Mouse (Mus musculus) hindbrain, postnatal 0 days (tissue): ENCODE data around the gene Slc46a3. TPM values are rescaled to one million over a fixed set of nuclear protein-coding genes. Genes with fewer than 3 reads are reported as not detected.

ENCODE experiments used
- ATAC-seq: fragments of 200-750 bp; cut with Nextera tagmentation; 2 replicates; pipeline ENCODE4 v1.8.0; 2017; ENCODE audit warnings: mild to moderate bottlenecking, moderate TSS enrichment, moderate library complexity
- DNase-seq: peaks from one replicate; pipeline ENCODE4 v3.0.0-alpha.2; 2015; ENCODE audit warnings: low spot score
- H3K27ac ChIP-seq: fragments of 300-500 bp; sonication (generic); 2 replicates; pipeline ENCODE4 v1.5.1; 2014; ENCODE audit warnings: mild to moderate bottlenecking
- H3K27me3 ChIP-seq: fragments of 300-500 bp; sonication (generic); 2 replicates; pipeline ENCODE4 v1.6.1; 2014; ENCODE audit warnings: low read length, mixed read lengths; ENCODE audit not compliant: insufficient read depth
- H3K36me3 ChIP-seq: fragments of 300-500 bp; sonication (generic); 2 replicates; pipeline ENCODE4 v1.6.1; 2014; ENCODE audit warnings: low read length, mixed read lengths; ENCODE audit not compliant: insufficient read depth
- H3K4me1 ChIP-seq: fragments of 300-500 bp; sonication (generic); 2 replicates; pipeline ENCODE4 v1.6.1; 2014; ENCODE audit warnings: antibody characterized with exemption, low read length, mixed read lengths; ENCODE audit not compliant: insufficient read depth
- H3K4me2 ChIP-seq: fragments of 300-500 bp; sonication (generic); 2 replicates; pipeline ENCODE4 v1.6.1; 2014; ENCODE audit warnings: low read depth, mild to moderate bottlenecking, low read length, moderate library complexity, mixed read lengths
- H3K4me3 ChIP-seq: fragments of 300-500 bp; sonication (generic); 2 replicates; pipeline ENCODE4 v1.5.1; 2014; ENCODE audit warnings: low read length
- H3K9ac ChIP-seq: fragments of 300-500 bp; sonication (generic); replicated peaks from 2 replicates; pipeline ENCODE4 v1.6.1; 2014; ENCODE audit warnings: mild to moderate bottlenecking, low read length, moderate library complexity, mixed read lengths
- H3K9me3 ChIP-seq: fragments of 300-500 bp; sonication (generic); 2 replicates; pipeline ENCODE4 v1.6.1; 2016; ENCODE audit warnings: low read length, mixed read lengths
- CTCF ChIP-seq: IDR thresholded peaks from 2 replicates; pipeline ENCODE4 v1.5.1; 2016; ENCODE audit warnings: antibody characterized with exemption, control low read depth, low read depth
- WGBS: fragments of 180-500 bp; shearing (Covaris S2); extraction: QIAGEN DNeasy Blood & Tissue Kit; methylation state at CpG from one replicate; pipeline ENCODE4 v1.1.7; 2014; 5-methylcytosine and 5-hydroxymethylcytosine counted together
- polyA plus RNA-seq: library from polyadenylated mRNA; unstranded; fragments of >200 nt; fragmentation: Nextera tagmentation; extraction: Ambion mirVana; gene quantifications from 2 replicates; pipeline ENCODE4 v1.2.1, GENCODE M21; 2015
- total RNA-seq: library from RNA; depleted of rRNA; stranded (reverse); fragments of >200 nt; gene quantifications from 2 replicates; pipeline ENCODE4 v1.2.3, GENCODE M21; 2014

The Slc46a3 gene
- total and polyA plus RNA-seq, 2 experiments from 2014 or later = 6.1 to 6.2 TPM

DNA sequence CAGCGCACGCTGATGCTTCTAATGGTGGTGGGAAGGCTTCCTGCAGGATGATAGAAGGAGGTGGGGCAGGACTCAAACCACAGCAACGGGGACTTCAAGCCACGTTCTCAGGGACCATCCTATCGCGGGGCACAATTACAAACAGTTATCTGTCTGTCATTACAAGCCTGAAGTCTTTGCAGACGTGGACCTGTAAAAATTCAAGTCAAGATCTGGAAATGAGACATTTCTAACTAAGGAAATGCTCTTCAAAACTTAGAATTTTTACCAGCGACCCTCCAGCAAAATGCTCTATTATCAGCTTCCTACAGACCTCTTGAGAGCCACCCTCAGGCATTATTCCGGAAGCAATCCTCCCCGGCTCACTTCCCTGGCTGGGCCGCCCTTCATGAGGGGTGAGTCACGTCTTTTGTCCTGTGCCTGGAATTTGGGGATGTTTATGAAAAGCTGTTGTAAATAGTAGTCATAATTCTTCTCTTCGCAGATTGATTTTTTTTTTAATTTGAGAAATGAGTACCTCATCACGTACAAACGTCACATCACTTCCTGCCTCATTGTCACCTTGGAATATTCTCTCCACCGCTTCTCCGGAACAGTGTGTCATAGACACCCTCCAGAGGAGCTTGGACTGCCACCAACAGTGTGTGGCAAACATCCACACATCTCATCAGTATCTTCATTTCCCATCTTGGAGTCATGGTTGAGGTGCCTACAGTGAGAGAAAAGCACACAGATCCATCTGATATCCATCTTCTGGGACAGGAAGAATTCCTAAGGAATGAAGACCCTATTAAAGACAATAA, 23.6 kb upstream of the Slc46a3 start:
- no peak for DNase-seq
- Histone ChIP-seq H3K4me1 (no peaks in the 10 kb centered on the region), H3K27ac (no peak overlapping the region), H3K4me2 (no peak overlapping the region), H3K9ac (no peak overlapping the region), H3K27me3 (no peaks in the 10 kb centered on the region), H3K4me3 (no peak overlapping the region), H3K9me3 (no peaks in the 10 kb centered on the region), H3K36me3 (no peaks in the 10 kb centered on the region)
- no peak for TF ChIP-seq CTCF
- no peak for ATAC-seq
- 81% methylated on average over 17 of the region's 17 CpGs for WGBS

DNA sequence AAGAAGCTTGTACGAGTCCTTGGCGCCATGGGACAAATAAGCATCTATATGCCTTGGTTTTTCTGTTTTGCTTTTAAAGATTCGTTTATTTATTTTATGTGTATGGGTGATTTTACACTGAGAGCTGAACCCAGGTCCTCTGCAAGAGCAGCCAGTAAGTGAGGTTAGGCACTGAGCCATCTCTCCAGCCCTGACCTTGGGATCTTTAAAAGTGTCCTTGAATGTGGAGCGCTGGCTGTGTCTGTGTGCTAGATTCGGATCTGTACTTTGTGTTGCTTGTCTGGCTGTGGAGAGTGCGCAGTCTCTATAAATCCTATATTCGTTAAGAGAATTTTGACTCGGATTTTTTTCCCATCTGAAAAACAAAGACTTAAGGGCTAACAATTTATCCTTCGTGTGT, 21.6 kb upstream of the Slc46a3 start:
- no peak for TF ChIP-seq CTCF
- no peak for DNase-seq
- no peak overlapping the region for H3K9ac ChIP-seq
- no peaks in the 10 kb centered on the region for H3K4me1 ChIP-seq
- no peak overlapping the region for H3K27ac ChIP-seq
- WGBS = 85% methylated on average over 9 of the region's 9 CpGs
- H3K36me3 ChIP-seq = no peaks in the 10 kb centered on the region
- no peaks in the 10 kb centered on the region for H3K27me3 ChIP-seq
- ATAC-seq = no peak
- no peak overlapping the region for H3K4me3 ChIP-seq
- no peak overlapping the region for H3K4me2 ChIP-seq
- H3K9me3 ChIP-seq = no peaks in the 10 kb centered on the region

DNA sequence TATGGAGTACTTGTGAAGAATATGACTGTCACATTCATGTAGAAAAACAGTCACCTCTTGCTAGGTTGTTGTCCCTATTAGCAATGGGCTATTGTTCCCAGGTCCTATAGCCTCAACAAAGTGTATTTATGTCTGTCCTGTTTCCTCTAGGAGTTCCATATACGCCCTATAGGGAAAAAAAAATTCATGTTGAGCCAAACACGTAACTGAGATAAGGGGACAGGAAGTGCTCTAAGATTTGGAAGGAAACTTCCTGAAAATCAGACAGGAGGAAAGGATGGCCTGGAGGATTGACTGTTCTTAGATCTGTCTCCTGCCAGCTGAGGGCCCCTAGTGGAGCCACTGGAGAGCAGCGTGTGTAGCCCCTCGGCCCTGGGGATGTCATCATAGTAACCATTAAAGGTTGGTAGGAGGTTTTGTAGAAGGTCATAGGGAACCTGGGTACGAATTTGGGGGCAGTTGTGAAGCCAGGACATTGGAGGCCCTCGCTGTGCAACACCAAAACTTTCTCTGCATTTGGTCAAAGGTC, 20.5 kb upstream of the Slc46a3 start:
- TF ChIP-seq CTCF = peak; percentile 28
- Histone ChIP-seq H3K9me3 (no peaks in the 10 kb centered on the region), H3K36me3 (no peaks in the 10 kb centered on the region), H3K9ac (no peak overlapping the region), H3K4me3 (no peak overlapping the region), H3K4me2 (no peak overlapping the region), H3K27ac (no peak overlapping the region), H3K4me1 (no peaks in the 10 kb centered on the region), H3K27me3 (no peaks in the 10 kb centered on the region)
- DNase-seq (no peak), ATAC-seq (no peak)
- 57% methylated on average over 6 of the region's 6 CpGs for WGBS

DNA sequence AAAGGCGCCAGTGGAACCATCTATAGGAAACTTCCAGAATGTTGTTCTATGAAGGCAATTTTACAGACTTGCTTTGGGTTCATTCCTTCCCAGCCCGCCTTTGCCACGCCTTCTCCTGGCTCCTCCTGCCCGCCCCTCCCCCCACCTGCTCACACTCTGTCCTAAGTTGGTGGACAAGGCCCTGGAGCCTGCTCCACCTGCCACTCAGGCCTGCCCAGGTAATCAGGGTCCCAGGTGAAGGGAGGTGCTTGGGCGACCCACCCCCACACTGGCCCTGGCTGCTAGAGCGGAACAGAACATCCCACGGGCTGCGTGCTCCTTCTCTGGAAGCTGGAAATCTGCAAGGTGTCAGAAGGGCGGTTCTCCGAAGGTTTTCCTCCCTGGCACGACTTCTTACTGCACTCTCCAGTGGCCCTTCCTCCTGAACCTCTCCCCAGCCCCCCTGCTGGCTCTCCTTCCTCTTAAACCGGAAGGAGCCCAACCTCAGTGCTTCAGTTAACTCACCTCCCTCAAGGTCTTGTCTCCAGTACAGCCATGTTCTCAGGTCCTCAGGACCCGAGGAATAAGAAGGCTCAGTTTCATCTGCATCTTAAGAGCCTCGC, 18.7 kb upstream of the Slc46a3 start:
- Histone ChIP-seq H3K4me1 (no peaks in the 10 kb centered on the region), H3K9me3 (no peaks in the 10 kb centered on the region), H3K4me3 (no peak overlapping the region), H3K9ac (no peak overlapping the region), H3K36me3 (no peaks in the 10 kb centered on the region), H3K27ac (no peak overlapping the region), H3K4me2 (no peak overlapping the region), H3K27me3 (no peaks in the 10 kb centered on the region)
- DNase-seq (no peak), ATAC-seq (no peak)
- 45% methylated on average over 14 of the region's 14 CpGs for WGBS
- no peak for TF ChIP-seq CTCF

DNA sequence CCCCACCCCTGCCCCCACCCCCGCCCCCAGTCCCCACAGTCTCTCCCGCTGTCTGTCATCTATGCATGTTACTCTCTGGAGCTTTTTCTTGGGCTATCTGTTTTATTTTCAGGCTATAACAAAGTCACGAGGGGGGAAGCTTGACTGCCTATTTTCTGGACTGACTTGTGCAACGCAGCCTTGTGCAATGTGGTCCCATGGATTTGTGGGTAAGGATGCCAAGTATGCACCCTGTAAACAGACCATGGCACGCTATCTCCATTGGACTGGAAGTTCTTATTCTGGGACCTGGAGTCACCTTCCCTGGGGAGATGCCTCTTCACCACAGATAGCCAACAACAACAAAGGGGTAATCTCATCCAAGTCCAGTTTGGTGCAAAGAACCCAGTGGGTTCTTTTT, 17.1 kb upstream of the Slc46a3 start:
- DNase-seq = no peak
- Histone ChIP-seq H3K36me3 (no peaks in the 10 kb centered on the region), H3K4me1 (no peaks in the 10 kb centered on the region), H3K4me3 (no peak overlapping the region), H3K27ac (no peak overlapping the region), H3K9me3 (no peaks in the 10 kb centered on the region), H3K27me3 (no peaks in the 10 kb centered on the region), H3K9ac (no peak overlapping the region), H3K4me2 (no peak overlapping the region)
- TF ChIP-seq CTCF = no peak
- no peak for ATAC-seq
- WGBS = 68% methylated on average over 5 of the region's 5 CpGs

DNA sequence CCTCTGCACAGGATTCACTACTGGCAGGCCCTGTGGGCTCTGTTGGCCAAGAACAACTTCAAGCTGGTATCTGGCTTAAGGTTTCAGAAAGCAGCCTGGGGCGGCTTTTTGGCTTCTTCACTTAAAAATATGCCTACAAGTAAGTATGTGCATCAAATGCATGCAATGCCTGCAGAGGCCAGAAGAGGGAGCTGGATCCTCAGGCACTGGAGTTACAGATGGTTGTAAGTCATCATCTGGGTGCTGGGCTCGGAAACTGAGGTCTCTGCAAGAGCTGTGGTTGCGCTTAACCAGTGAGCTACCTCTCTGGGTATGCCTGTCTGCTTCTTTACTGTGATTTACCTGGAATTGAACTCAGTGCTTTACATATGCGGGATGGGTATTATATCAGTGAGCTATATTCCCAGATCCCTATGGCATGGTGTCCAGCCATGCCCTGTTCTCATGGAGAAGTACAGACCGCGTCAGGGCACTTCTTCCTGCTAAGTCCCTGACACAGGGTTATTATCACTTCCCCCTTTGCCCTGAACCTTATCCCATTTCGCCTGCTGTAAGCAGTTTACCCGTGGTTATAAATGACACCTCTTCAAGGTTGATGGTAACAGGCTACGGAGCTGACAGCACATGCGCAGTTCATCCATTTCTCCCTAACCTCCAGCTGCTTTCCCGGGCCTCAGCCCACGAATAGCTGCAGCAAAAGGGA, 16.3 kb upstream of the Slc46a3 start:
- H3K27me3 ChIP-seq = no peaks in the 10 kb centered on the region
- no peak for ATAC-seq
- H3K9ac ChIP-seq = no peak overlapping the region
- no peaks in the 10 kb centered on the region for H3K9me3 ChIP-seq
- no peak for DNase-seq
- peak; percentile 25; the same call in 1 of the 2 replicates for TF ChIP-seq CTCF
- H3K4me1 ChIP-seq = no peaks in the 10 kb centered on the region
- H3K4me3 ChIP-seq = no peak overlapping the region
- H3K27ac ChIP-seq = no peak overlapping the region
- H3K36me3 ChIP-seq = no peaks in the 10 kb centered on the region
- 81% methylated on average over 12 of the region's 12 CpGs for WGBS
- no peak overlapping the region for H3K4me2 ChIP-seq
